Mouse (Mus musculus): ENCODE measurements around the gene Kcnj6.

GRCm38 (mm10) chr16:94866300-94866956, 131.1 kb downstream of the Kcnj6 start:
- TF ChIP-seq CTCF (IDR thresholded peaks at IDR 0.05; ENCODE audit: control insufficient read depth, insufficient read depth, insufficient read length) (no peak), MYOG (IDR thresholded peaks at IDR 0.05; ENCODE audit: control insufficient read depth, extremely low read depth, insufficient read length) (no peak), MYOD1 (IDR thresholded peaks at IDR 0.05; ENCODE audit: control insufficient read depth, insufficient read length, low read depth) (no peak), USF1 (IDR thresholded peaks at IDR 0.05; ENCODE audit: low read depth) (no peak)
